Mouse (Mus musculus) A20 (cell line): ENCODE results near the gene Gpr62.

Source experiments
- DNase-seq: peaks from one replicate; pipeline ENCODE4 v3.0.0-alpha.2; 2011; ENCODE audit warnings: low read depth, low spot score

The Gpr62 gene

GRCm38 (mm10) chr9:106421033-106421864 is 44.5 kb downstream of the Gpr62 start:
- no peak for DNase-seq

GRCm38 (mm10) chr9:106420608-106421007 is 45.1 kb downstream of the Gpr62 start:
- DNase-seq, result no peak

- no peak for DNase-seq
Observed at GRCm38 (mm10) chr9:106417841-106418625, 47.7 kb downstream of the Gpr62 start.

DNA sequence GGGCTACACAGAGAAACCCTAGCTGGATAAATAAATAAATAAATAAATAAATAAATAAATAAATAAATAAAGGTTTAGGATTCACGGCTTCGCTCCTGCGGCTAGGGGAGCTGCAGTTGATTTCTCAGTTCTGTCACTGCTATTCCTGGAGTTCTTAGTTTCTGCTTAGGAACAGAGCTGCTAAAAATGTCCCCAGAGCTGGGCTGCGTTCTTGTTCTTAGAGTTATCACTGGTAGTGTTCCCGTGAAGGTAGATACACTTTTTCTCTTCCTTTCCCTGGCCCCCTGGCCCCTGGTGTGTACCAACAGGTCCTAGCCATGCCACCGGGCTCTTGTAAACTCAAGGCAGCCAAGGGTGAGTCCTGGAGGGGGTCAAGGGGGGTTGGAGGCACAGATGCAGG is 48.9 kb downstream of the Gpr62 start:
- no peak for DNase-seq
